ENCODE assay signal across 8 mouse cellular contexts in the genomic region with DNA sequence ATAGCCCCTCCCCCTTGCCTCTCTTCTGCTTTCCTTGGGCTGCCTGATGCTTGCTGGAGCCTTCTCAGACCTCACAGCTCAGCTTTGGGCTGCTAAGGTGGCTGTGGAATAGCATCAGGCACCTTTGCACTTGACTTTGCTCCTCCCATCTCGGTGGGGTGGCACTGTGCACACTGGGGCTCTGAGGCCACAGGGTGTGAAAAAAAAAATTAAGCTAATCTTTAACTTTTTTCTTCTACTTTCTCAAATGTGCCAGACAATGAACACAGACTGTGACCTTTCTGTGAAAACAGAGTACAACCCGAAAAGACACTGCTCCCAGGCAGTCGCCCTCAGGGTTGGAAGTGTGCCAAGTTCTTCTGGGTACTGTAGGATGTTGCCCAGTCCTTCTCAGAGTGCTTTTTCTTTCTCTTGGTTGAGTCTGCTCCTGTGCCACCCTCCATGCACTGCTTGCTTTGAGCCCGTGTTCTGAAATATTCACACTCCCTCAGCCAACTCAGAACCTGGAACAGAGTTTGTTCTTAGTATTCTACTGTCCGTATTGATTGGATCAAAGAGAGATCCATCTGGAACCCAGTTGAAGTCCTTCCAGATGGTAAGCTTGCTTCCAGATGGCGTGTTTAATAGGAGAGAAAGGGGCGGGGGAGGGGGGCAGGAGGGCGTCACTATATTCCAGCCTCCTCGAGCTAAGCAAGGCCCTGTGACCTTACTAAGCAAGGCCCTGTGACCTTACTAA. TPM values are rescaled to one million over a fixed set of nuclear protein-coding genes. Genes with fewer than 3 reads are reported as not detected.
DNase-seq lines count a peak whose midpoint lies in the region; ATAC-seq lines count a peak whose summit lies in the region.

No protein-coding gene starts in this region.

- peak; percentile 41 for DNase-seq in adrenal gland, adult 2 months
- no peak for DNase-seq in adrenal gland, adult 18-20 months (ENCODE audit: low spot score in 2 of 2)
- peak; percentile 50 for DNase-seq in CD4-positive, CD25-positive, alpha-beta regulatory T cell, adult 2 months (ENCODE audit: low read depth, low spot score)
- peak; percentile 17 for DNase-seq in embryo, embryonic 10 days (ENCODE audit: low spot score)
- peak; percentile 90 to 94 for DNase-seq in kidney, postnatal 25 days
- DNase-seq in heart, postnatal 10 days, result no peak
- DNase-seq in gastrocnemius, postnatal 25 days, result no peak

- no peak for ATAC-seq in megakaryocyte, adult 5-6 weeks (ENCODE audit: poor library complexity, severe bottlenecking)

- intact Hi-C loops in heart, postnatal 10 days (cut with DNase I), result no loop called here

RNA-seq across cellular contexts. Expression of gene Atxn1, which starts 54.8 kb away (rescaled TPM):
- total RNA-seq in adrenal gland, adult 2 months (2021), result 10 to 100 TPM; 42.0 to 43.5 TPM
- polyA plus RNA-seq in adrenal gland, adult 2 months (2012; rRNA removed), result 21.1 and 27.3 TPM in 2 replicates
- 10 to 100 TPM; 27.4 to 30.4 TPM for total RNA-seq in adrenal gland, adult 18-20 months (2021)
- 4.8 and 9.0 TPM in 2 replicates for total RNA-seq in megakaryocyte, adult 5-6 weeks (2015)
- 5.9 and 22.2 TPM in 2 replicates for total RNA-seq in megakaryocyte, adult 5-6 weeks (2017)
- 10 to 100 TPM; 40.6 to 49.1 TPM for total RNA-seq in heart, postnatal 10 days (2021)
- 10 to 100 TPM; 32.0 to 47.0 TPM for total RNA-seq in gastrocnemius, postnatal 25 days (2021)

Comparison
In these comparisons a context has a peak if more than half of its experiments do, and no peak if none do; other contexts are left out.
1. DNase-seq: peak in adrenal gland, adult 2 months (single experiment), CD4-positive, CD25-positive, alpha-beta regulatory T cell, adult 2 months (single experiment), embryo, embryonic 10 days (single experiment) and kidney, postnatal 25 days (2 of 2); none in adrenal gland, adult 18-20 months (0 of 2), heart, postnatal 10 days (0 of 2) and gastrocnemius, postnatal 25 days (single experiment).